Mouse (Mus musculus) Patski (cell line): ENCODE measurements around the gene Kmt2c. TPM values are rescaled to one million over a fixed set of nuclear protein-coding genes. Genes with fewer than 3 reads are reported as not detected.

ENCODE experiments used
- ATAC-seq: fragments of 100-300 bp; one replicate; pipeline ENCODE4 v1.8.0; 2021
- CTCF ChIA-PET: fragments of 350-600 bp; sonication (Branson Sonifier 250); formaldehyde crosslinking; loops from one replicate; lab custom pipeline; 2022; ENCODE audit warnings: inconsistent platforms; lab: Charles Lee
- POLR2A ChIA-PET: fragments of 350-600 bp; sonication (Branson Sonifier 250); formaldehyde crosslinking; loops from one replicate; lab custom pipeline; 2022; ENCODE audit warnings: antibody characterized with exemption, inconsistent platforms; lab: Charles Lee
- DNase-seq: peaks from one replicate; pipeline ENCODE4 v3.0.0-alpha.2; 2011; ENCODE audit warnings: low read depth, low spot score
- H3K27me3 ChIP-seq: fragments of 371-371 bp; one replicate; pipeline ENCODE4 v1.5.1; 2021
- CTCF ChIP-seq: fragments of 100-300 bp; IDR thresholded peaks from one replicate; pipeline ENCODE4 v1.5.1; 2021
- in situ Hi-C: fragments of 300-500 bp; cut with MboI; formaldehyde crosslinking; loops from 3 replicates; pipeline ENCODE4 v1.11.1; 2018; ENCODE audit warnings: low pct_unique_long_range_greater_than_20kb, mixed read lengths
- polyA plus RNA-seq: library from polyadenylated mRNA; unstranded; gene quantifications from one replicate; pipeline ENCODE4 v1.2.3, GENCODE M21; 2021

Gene Kmt2c
- polyA plus RNA-seq, 1 experiment from 2014 or later, result 18.1 TPM

DNA sequence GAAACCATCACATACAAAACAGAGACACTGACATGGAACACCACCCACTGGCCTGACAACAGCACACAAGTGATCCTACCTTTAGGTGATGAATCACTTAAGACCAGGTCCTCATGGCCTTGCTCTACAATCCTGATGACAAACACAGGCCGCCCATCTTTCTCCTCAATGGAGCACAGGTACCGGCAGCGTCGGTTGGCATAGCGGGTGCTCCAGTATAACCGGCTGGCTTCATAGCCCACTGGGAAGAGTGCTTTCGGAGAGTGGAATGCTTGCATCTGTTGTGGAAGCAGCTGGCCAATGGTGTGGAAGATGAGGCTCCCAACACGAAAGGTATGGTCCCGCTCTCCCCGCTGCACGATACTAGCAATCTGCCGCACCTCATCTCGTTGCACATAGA lies 214.6 kb downstream of the Kmt2c start:
- ChIA-PET POLR2A (no interaction called here), CTCF (interaction anchor here (3.4 kb wide), 1 partner anchor 11 kb away, joined by 16 read pairs; no protein-coding TSS in a partner anchor)
- TF ChIP-seq CTCF, result no peak
- ATAC-seq (no peak), DNase-seq (no peak)
- in situ Hi-C loops, result no loop called here
- no peaks in the 10 kb centered on the region for H3K27me3 ChIP-seq

- POLR2A ChIA-PET, result no interaction called here
- ATAC-seq (no peak), DNase-seq (no peak)
- TF ChIP-seq CTCF, result no peak
- no peaks in the 10 kb centered on the region for H3K27me3 ChIP-seq
- CTCF ChIA-PET, result interaction anchor here (0.8 to 1.5 kb wide), 2 partner anchors 9 to 12 kb away, joined by 3 to 4 read pairs; no protein-coding TSS in a partner anchor
- in situ Hi-C loops, result no loop called here
Measured at GRCm38 (mm10) chr5:25276365-25276764, 222.2 kb downstream of the Kmt2c start.

DNA sequence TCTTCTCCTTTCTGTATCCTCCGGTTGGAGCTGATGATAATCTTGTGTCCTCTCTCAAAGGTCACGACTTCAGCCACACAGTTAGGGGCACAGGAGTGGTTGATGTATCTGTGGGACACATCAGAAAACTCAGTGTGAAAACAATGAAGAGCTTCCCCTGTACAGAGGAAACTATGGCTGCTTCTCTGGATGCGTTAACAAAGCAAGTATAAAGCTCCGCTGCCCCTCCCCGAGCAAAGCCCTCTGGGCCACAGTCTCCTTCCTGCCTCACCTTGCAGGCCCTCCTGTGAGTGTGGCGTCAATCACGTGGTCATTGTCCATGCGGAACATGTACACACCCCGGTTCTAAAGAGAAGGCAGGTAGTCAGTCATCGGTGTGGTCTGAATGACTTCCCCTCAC lies 223.0 kb downstream of the Kmt2c start:
- H3K27me3 ChIP-seq, result no peaks in the 10 kb centered on the region
- in situ Hi-C loops, result no loop called here
- ATAC-seq (no peak), DNase-seq (no peak)
- TF ChIP-seq CTCF, result no peak
- ChIA-PET POLR2A (interaction anchor here (0.8 kb wide), 2 partner anchors 10 to 44 kb away, joined by 3 to 4 read pairs; no protein-coding TSS in a partner anchor), CTCF (interaction anchor here (1.4 to 2.4 kb wide), 4 partner anchors 10 to 269 kb away, joined by 4 to 9 read pairs (median 6); no protein-coding TSS in a partner anchor)

GRCm38 (mm10) chr5:25268258-25268888 lies 230.2 kb downstream of the Kmt2c start:
- H3K27me3 ChIP-seq, result no peaks in the 10 kb centered on the region
- ChIA-PET CTCF (interaction anchor here (1.3 kb wide), 1 partner anchor 8 kb away, joined by 3 read pairs; no protein-coding TSS in a partner anchor), POLR2A (no interaction called here)
- no peak for TF ChIP-seq CTCF
- ATAC-seq, result no peak
- in situ Hi-C loops, result no loop called here
- DNase-seq, result no peak

DNA sequence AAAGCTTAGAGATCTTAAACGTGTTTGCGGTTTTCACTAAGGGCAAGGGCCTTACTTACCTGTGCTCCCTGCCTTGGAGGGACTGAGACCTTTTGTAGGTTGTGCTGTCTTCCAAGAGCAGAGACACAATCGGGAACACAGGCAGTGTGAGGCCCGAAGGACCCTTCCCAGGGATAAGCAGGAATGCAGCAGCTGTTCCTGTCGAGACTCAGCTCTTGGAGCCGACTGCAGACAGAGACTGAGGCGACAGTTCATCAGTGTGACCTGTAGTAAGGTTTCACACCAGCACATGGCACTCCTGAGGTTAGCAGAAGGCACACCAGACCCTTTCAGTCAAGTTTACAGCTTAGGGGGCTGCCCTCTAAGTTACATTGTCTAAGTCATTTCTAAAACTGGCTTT lies 236.3 kb downstream of the Kmt2c start:
- no peak for ATAC-seq
- ChIA-PET POLR2A (interaction anchor here (0.7 kb wide), 1 partner anchor 9 kb away, joined by 4 read pairs; no protein-coding TSS in a partner anchor), CTCF (interaction anchor here (1.2 kb wide), 1 partner anchor 16 kb away, joined by 4 read pairs; no protein-coding TSS in a partner anchor)
- DNase-seq, result no peak
- no peak for TF ChIP-seq CTCF
- in situ Hi-C loops, result no loop called here
- no peaks in the 10 kb centered on the region for H3K27me3 ChIP-seq

DNA sequence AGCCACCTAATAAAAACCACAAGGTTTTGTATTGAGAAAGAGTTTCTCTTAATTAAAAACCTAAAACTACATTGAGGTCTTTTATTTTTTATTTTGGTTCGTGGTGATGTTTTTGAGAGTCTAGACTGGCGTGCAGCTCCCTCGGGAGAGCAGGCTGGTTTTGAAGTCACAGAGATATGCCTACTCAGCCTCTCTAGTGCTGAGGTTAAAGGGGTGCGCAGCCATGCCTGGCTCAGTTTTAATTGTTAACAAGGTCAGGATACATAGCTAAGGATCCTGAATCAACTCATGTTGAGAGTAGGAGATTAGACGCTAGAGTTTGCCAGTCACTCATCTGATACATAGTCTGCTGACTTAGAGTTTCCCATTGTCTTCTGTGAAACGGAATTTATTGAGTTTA lies 237.1 kb downstream of the Kmt2c start:
- ATAC-seq (no peak), DNase-seq (no peak)
- POLR2A ChIA-PET, result interaction anchor here (0.6 kb wide), 1 partner anchor 14 kb away, joined by 3 read pairs; no protein-coding TSS in a partner anchor
- TF ChIP-seq CTCF, result no peak
- in situ Hi-C loops, result no loop called here
- no peaks in the 10 kb centered on the region for H3K27me3 ChIP-seq
- CTCF ChIA-PET, result interaction anchor here (0.5 to 1.2 kb wide), 2 partner anchors 15 to 16 kb away, joined by 3 to 4 read pairs; no protein-coding TSS in a partner anchor

DNA sequence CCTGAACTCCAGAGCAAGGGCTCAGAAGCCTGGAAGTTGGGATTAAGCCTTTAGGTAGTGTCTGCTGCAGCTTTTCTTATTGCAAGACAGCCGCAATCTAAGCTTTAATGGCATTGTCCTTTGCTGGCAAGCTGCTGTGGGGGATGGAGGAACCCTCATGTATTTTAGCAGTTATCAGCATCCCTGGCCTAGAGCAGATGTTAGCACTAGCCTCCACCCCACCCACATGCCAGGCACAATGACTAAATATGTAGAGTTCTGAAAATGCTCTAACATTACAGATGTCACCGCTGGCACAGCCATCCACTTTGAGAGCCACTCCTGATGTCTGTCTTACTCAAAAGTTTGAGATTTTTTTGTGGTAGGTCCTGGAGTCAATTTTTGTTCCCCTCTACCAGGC lies 241.9 kb downstream of the Kmt2c start:
- ATAC-seq, result no peak

GRCm38 (mm10) chr5:25254491-25254890 lies 244.1 kb downstream of the Kmt2c start:
- DNase-seq (no peak), ATAC-seq (no peak)
- ChIA-PET CTCF (no interaction called here), POLR2A (interaction anchor here (1.1 kb wide), 1 partner anchor 32 kb away, joined by 3 read pairs; no protein-coding TSS in a partner anchor)
- no peaks in the 10 kb centered on the region for H3K27me3 ChIP-seq
- in situ Hi-C loops, result no loop called here
- no peak for TF ChIP-seq CTCF

More for the DNA sequence above, 241.9 kb downstream of the Kmt2c start:
- no peaks in the 10 kb centered on the region for H3K27me3 ChIP-seq
- ChIA-PET CTCF (interaction anchor here (1.0 kb wide), 1 partner anchor 9 kb away, joined by 3 read pairs; no protein-coding TSS in a partner anchor), POLR2A (interaction anchor here (1.7 kb wide), 1 partner anchor 10 kb away, joined by 4 read pairs; no protein-coding TSS in a partner anchor)
- no peak for DNase-seq
- in situ Hi-C loops, result no loop called here
- TF ChIP-seq CTCF, result no peak

DNA sequence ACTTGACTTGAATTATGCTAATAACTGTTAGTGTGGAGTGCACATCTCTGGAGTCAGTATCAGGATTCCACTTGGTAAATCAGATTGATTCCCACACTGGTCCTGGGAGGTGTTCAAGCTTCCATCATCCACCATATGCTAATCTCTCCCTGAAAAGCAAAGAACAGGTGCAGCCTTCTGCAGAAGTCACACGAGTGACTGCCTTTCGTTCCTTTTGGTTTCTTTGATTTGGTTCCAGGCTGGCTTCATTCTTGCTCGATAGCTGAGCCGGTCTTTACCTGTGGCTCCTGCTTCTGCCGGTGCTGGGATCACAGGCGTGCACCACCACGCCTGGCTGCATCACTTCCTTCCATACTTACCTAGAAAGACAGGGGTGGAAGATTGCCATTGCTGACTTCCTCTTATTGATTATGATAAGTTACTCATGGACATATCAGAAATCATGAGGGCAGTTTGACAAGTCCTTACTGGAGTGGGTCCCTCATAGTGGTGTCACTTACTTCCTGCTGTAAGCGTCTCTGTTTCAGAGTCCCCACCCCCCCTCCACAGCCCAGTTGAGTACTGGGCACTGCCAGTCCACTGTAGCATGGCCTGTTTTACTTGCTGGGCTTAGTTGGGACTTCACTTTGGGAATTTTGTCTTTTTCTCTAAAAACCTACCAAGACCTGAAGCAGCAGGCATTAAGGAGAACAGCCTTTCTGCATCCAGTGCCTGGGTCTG lies 245.6 kb downstream of the Kmt2c start:
- CTCF ChIA-PET, result no interaction called here

GRCm38 (mm10) chr5:25252423-25252822 lies 246.2 kb downstream of the Kmt2c start:
- CTCF ChIA-PET, result no interaction called here
- DNase-seq (no peak), ATAC-seq (no peak)
- POLR2A ChIA-PET, result no interaction called here
- in situ Hi-C loops, result no loop called here
- TF ChIP-seq CTCF, result no peak
- no peaks in the 10 kb centered on the region for H3K27me3 ChIP-seq

More for the DNA sequence above, 245.6 kb downstream of the Kmt2c start:
- in situ Hi-C loops, result no loop called here
- TF ChIP-seq CTCF, result no peak
- no peak for ATAC-seq
- POLR2A ChIA-PET, result no interaction called here
- DNase-seq, result no peak
- H3K27me3 ChIP-seq, result no peaks in the 10 kb centered on the region
